Mouse (Mus musculus) retina, postnatal 1 day (tissue): ENCODE results near the gene Eftud2.

Experiments
- DNase-seq: peaks from one replicate; pipeline ENCODE4 v3.0.0-alpha.2; 2012

Eftud2 gene

GRCm38 (mm10) chr11:102874801-102875334, 5.9 kb downstream of the Eftud2 start:
- no peak for DNase-seq

GRCm38 (mm10) chr11:102864272-102864671, 16.5 kb downstream of the Eftud2 start:
- peak; percentile 79 for DNase-seq

GRCm38 (mm10) chr11:102859933-102860332, 20.9 kb downstream of the Eftud2 start:
- DNase-seq: no peak

GRCm38 (mm10) chr11:102858951-102859350, 21.8 kb downstream of the Eftud2 start:
- DNase-seq: no peak

GRCm38 (mm10) chr11:102855941-102856340, 24.8 kb downstream of the Eftud2 start:
- no peak for DNase-seq

- peak; percentile 30 for DNase-seq
These were observed 27.0 kb downstream of the Eftud2 start for GRCm38 (mm10) chr11:102853760-102854159.

GRCm38 (mm10) chr11:102851883-102852282, 28.9 kb downstream of the Eftud2 start:
- peak; percentile 57 for DNase-seq

- no peak for DNase-seq
These were observed 34.9 kb downstream of the Eftud2 start for GRCm38 (mm10) chr11:102845926-102846325.

- no peak for DNase-seq
These were observed 42.1 kb downstream of the Eftud2 start for GRCm38 (mm10) chr11:102838616-102839150.

- no peak for DNase-seq
These were observed 42.7 kb downstream of the Eftud2 start for GRCm38 (mm10) chr11:102838126-102838525.

- no peak for DNase-seq
These were observed 43.4 kb downstream of the Eftud2 start for GRCm38 (mm10) chr11:102837385-102837784.

- DNase-seq: no peak
These were observed 44.6 kb downstream of the Eftud2 start for GRCm38 (mm10) chr11:102836146-102836545.

- DNase-seq: no peak
These were observed 45.2 kb downstream of the Eftud2 start, which contains the start of gene Higd1b for GRCm38 (mm10) chr11:102835549-102835948. Gene Higd1b (plus strand): TSS chr11:102835849.

GRCm38 (mm10) chr11:102834219-102834618, 46.6 kb downstream of the Eftud2 start:
- DNase-seq: peak; percentile 18

GRCm38 (mm10) chr11:102832700-102833297, 48.0 kb downstream of the Eftud2 start:
- DNase-seq: no peak

- no peak for DNase-seq
These were observed 50.5 kb downstream of the Eftud2 start for GRCm38 (mm10) chr11:102830276-102830675.

GRCm38 (mm10) chr11:102827097-102827496, 53.7 kb downstream of the Eftud2 start:
- no peak for DNase-seq

GRCm38 (mm10) chr11:102826476-102826875, 54.3 kb downstream of the Eftud2 start:
- DNase-seq: no peak

- no peak for DNase-seq
These were observed 59.6 kb downstream of the Eftud2 start for GRCm38 (mm10) chr11:102821231-102821630.

- no peak for DNase-seq
These were observed 60.4 kb downstream of the Eftud2 start for GRCm38 (mm10) chr11:102820432-102820831.

GRCm38 (mm10) chr11:102819783-102820385, 60.9 kb downstream of the Eftud2 start:
- no peak for DNase-seq

GRCm38 (mm10) chr11:102819021-102819782, 61.6 kb downstream of the Eftud2 start, which contains the start of gene Gjc1:
Gene Gjc1 (minus strand): TSS chr11:102819700.
- peak; percentile 84 for DNase-seq
